Mouse (Mus musculus): ENCODE data around the gene Cald1. TPM values are rescaled to one million over a fixed set of nuclear protein-coding genes. Genes with fewer than 3 reads are reported as not detected.

Cald1 gene
- polyA plus RNA-seq, 1 experiment from 2014 or later, result 52.4 TPM

- Histone ChIP-seq H3K9me3 (ENCODE audit: control insufficient read depth, low read length) (no peaks in the 10 kb centered on the region), H3K4me3 (replicated peaks; ENCODE audit: low read length) (no peak overlapping the region), H3K9ac (no peak overlapping the region), H3K27ac (no peak overlapping the region), H3K27me3 (ENCODE audit: control insufficient read depth, insufficient read depth, low read length) (no peaks in the 10 kb centered on the region), H3K4me1 (replicated peaks; ENCODE audit: control insufficient read depth, insufficient read depth, low read length) (no peaks in the 10 kb centered on the region), H3K4me2 (replicated peaks) (no peak overlapping the region), H3K36me3 (replicated peaks; ENCODE audit: control insufficient read depth, insufficient read depth) (no peaks in the 10 kb centered on the region)
- DNase-seq (ENCODE audit: low spot score), result no peak
- no peak for ATAC-seq (ENCODE audit: low FRiP score)
- WGBS, result 68% methylated on average over 5 of the region's 5 CpGs
Observed at GRCm38 (mm10) chr6:34583365-34583764, 14.9 kb upstream of the Cald1 start.

- WGBS, result 81% methylated on average over 4 of the region's 4 CpGs
- no peaks in the 10 kb centered on the region for H3K4me1 ChIP-seq (replicated peaks; ENCODE audit: control insufficient read depth, insufficient read depth, low read length)
- no peak for ATAC-seq (ENCODE audit: low FRiP score)
Observed at GRCm38 (mm10) chr6:34588066-34588465, 10.2 kb upstream of the Cald1 start.

GRCm38 (mm10) chr6:34590716-34591115 is 7.6 kb upstream of the Cald1 start:
- DNase-seq (ENCODE audit: low spot score) (no peak), ATAC-seq (ENCODE audit: low FRiP score) (no peak)
- H3K4me2 ChIP-seq (replicated peaks), result no peak overlapping the region
- no peak overlapping the region for H3K9ac ChIP-seq
- H3K27me3 ChIP-seq (ENCODE audit: control insufficient read depth, insufficient read depth, low read length), result no peaks in the 10 kb centered on the region
- no peaks in the 10 kb centered on the region for H3K4me1 ChIP-seq (replicated peaks; ENCODE audit: control insufficient read depth, insufficient read depth, low read length)
- WGBS, result 91% methylated on average over 9 of the region's 9 CpGs
- H3K4me3 ChIP-seq (replicated peaks; ENCODE audit: low read length), result no peak overlapping the region
- H3K36me3 ChIP-seq (replicated peaks; ENCODE audit: control insufficient read depth, insufficient read depth), result no peaks in the 10 kb centered on the region
- no peaks in the 10 kb centered on the region for H3K9me3 ChIP-seq (ENCODE audit: control insufficient read depth, low read length)
- H3K27ac ChIP-seq, result no peak overlapping the region

More at GRCm38 (mm10) chr6:34588066-34588465, 10.2 kb upstream of the Cald1 start:
- H3K4me3 ChIP-seq (replicated peaks; ENCODE audit: low read length), result no peak overlapping the region
- no peak overlapping the region for H3K27ac ChIP-seq
- H3K36me3 ChIP-seq (replicated peaks; ENCODE audit: control insufficient read depth, insufficient read depth), result no peaks in the 10 kb centered on the region
- no peaks in the 10 kb centered on the region for H3K9me3 ChIP-seq (ENCODE audit: control insufficient read depth, low read length)
- DNase-seq (ENCODE audit: low spot score), result no peak
- H3K9ac ChIP-seq, result no peak overlapping the region
- no peak overlapping the region for H3K4me2 ChIP-seq (replicated peaks)
- no peaks in the 10 kb centered on the region for H3K27me3 ChIP-seq (ENCODE audit: control insufficient read depth, insufficient read depth, low read length)

- H3K4me1 ChIP-seq (replicated peaks; ENCODE audit: control insufficient read depth, insufficient read depth, low read length), result peaks cover 5% of the 10 kb centered on the region; the same call in 1 of the 2 replicates
- no peak overlapping the region for H3K4me2 ChIP-seq (replicated peaks)
- H3K9ac ChIP-seq, result no peak overlapping the region
- DNase-seq (ENCODE audit: low spot score), result no peak
- H3K27me3 ChIP-seq (ENCODE audit: control insufficient read depth, insufficient read depth, low read length), result no peaks in the 10 kb centered on the region
- WGBS, result 84% methylated on average over 1 of the region's 1 CpGs
- no peak for ATAC-seq (ENCODE audit: low FRiP score)
- no peak overlapping the region for H3K4me3 ChIP-seq (replicated peaks; ENCODE audit: low read length)
- no peak overlapping the region for H3K27ac ChIP-seq
- H3K36me3 ChIP-seq (replicated peaks; ENCODE audit: control insufficient read depth, insufficient read depth), result no peaks in the 10 kb centered on the region
- H3K9me3 ChIP-seq (ENCODE audit: control insufficient read depth, low read length), result no peaks in the 10 kb centered on the region
Observed at GRCm38 (mm10) chr6:34593353-34593752, 4.9 kb upstream of the Cald1 start.

GRCm38 (mm10) chr6:34597316-34597715 is 984 bp upstream of the Cald1 start:
- 68% methylated on average over 3 of the region's 3 CpGs for WGBS
- H3K9ac ChIP-seq, result no peak overlapping the region
- DNase-seq (ENCODE audit: low spot score), result no peak
- H3K4me2 ChIP-seq (replicated peaks), result no peak overlapping the region
- no peak overlapping the region for H3K27ac ChIP-seq
- no peaks in the 10 kb centered on the region for H3K27me3 ChIP-seq (ENCODE audit: control insufficient read depth, insufficient read depth, low read length)
- H3K4me3 ChIP-seq (replicated peaks; ENCODE audit: low read length), result no peak overlapping the region
- no peak for ATAC-seq (ENCODE audit: low FRiP score)
- no peaks in the 10 kb centered on the region for H3K36me3 ChIP-seq (replicated peaks; ENCODE audit: control insufficient read depth, insufficient read depth)
- H3K9me3 ChIP-seq (ENCODE audit: control insufficient read depth, low read length), result no peaks in the 10 kb centered on the region
- H3K4me1 ChIP-seq (replicated peaks; ENCODE audit: control insufficient read depth, insufficient read depth, low read length), result peaks cover 10% of the 10 kb centered on the region; the same call in 1 of the 2 replicates

- ATAC-seq (ENCODE audit: low FRiP score) (no peak), DNase-seq (ENCODE audit: low spot score) (no peak)
- H3K4me2 ChIP-seq (replicated peaks), result peak overlapping the region; percentile 46
- peak overlapping the region; percentile 42; the same call in 1 of the 2 replicates for H3K9ac ChIP-seq
- H3K27ac ChIP-seq, result no peak overlapping the region
- no peaks in the 10 kb centered on the region for H3K27me3 ChIP-seq (ENCODE audit: control insufficient read depth, insufficient read depth, low read length)
- H3K4me3 ChIP-seq (replicated peaks; ENCODE audit: low read length), result peak overlapping the region; percentile 24; the same call in 1 of the 2 replicates
- H3K4me1 ChIP-seq (replicated peaks; ENCODE audit: control insufficient read depth, insufficient read depth, low read length), result peaks cover 10% of the 10 kb centered on the region; the same call in 1 of the 2 replicates
- no peaks in the 10 kb centered on the region for H3K36me3 ChIP-seq (replicated peaks; ENCODE audit: control insufficient read depth, insufficient read depth)
- 70% methylated on average over 9 of the region's 9 CpGs for WGBS
- no peaks in the 10 kb centered on the region for H3K9me3 ChIP-seq (ENCODE audit: control insufficient read depth, low read length)
Observed at GRCm38 (mm10) chr6:34599171-34599570, 871 bp downstream of the Cald1 start.

- DNase-seq (ENCODE audit: low spot score) (no peak), ATAC-seq (ENCODE audit: low FRiP score) (no peak)
- Histone ChIP-seq H3K27me3 (ENCODE audit: control insufficient read depth, insufficient read depth, low read length) (no peaks in the 10 kb centered on the region), H3K9me3 (ENCODE audit: control insufficient read depth, low read length) (no peaks in the 10 kb centered on the region), H3K9ac (no peak overlapping the region), H3K27ac (no peak overlapping the region), H3K4me3 (replicated peaks; ENCODE audit: low read length) (peak overlapping the region; percentile 24; the same call in 1 of the 2 replicates), H3K4me1 (replicated peaks; ENCODE audit: control insufficient read depth, insufficient read depth, low read length) (peaks cover 10% of the 10 kb centered on the region; the same call in 1 of the 2 replicates), H3K36me3 (replicated peaks; ENCODE audit: control insufficient read depth, insufficient read depth) (no peaks in the 10 kb centered on the region), H3K4me2 (replicated peaks) (peak overlapping the region; percentile 46; the same call in 1 of the 2 replicates)
- WGBS, result 69% methylated on average over 10 of the region's 10 CpGs
Observed at GRCm38 (mm10) chr6:34599631-34600111, 1.4 kb downstream of the Cald1 start.

GRCm38 (mm10) chr6:34600850-34601249 is 2.5 kb downstream of the Cald1 start:
- Histone ChIP-seq H3K36me3 (replicated peaks; ENCODE audit: control insufficient read depth, insufficient read depth) (no peaks in the 10 kb centered on the region), H3K27ac (no peak overlapping the region), H3K9ac (no peak overlapping the region), H3K27me3 (ENCODE audit: control insufficient read depth, insufficient read depth, low read length) (no peaks in the 10 kb centered on the region), H3K4me2 (replicated peaks) (peak overlapping the region; percentile 46; the same call in 1 of the 2 replicates), H3K4me3 (replicated peaks; ENCODE audit: low read length) (no peak overlapping the region), H3K4me1 (replicated peaks; ENCODE audit: control insufficient read depth, insufficient read depth, low read length) (peaks cover 10% of the 10 kb centered on the region; the same call in 1 of the 2 replicates), H3K9me3 (ENCODE audit: control insufficient read depth, low read length) (no peaks in the 10 kb centered on the region)
- DNase-seq (ENCODE audit: low spot score) (no peak), ATAC-seq (ENCODE audit: low FRiP score) (no peak)
- WGBS, result 84% methylated on average over 4 of the region's 4 CpGs

GRCm38 (mm10) chr6:34602091-34602490 is 3.8 kb downstream of the Cald1 start:
- DNase-seq (ENCODE audit: low spot score) (no peak), ATAC-seq (ENCODE audit: low FRiP score) (no peak)
- no peak overlapping the region for H3K4me2 ChIP-seq (replicated peaks)
- 77% methylated on average over 2 of the region's 2 CpGs for WGBS
- peaks cover 10% of the 10 kb centered on the region; the same call in 1 of the 2 replicates for H3K4me1 ChIP-seq (replicated peaks; ENCODE audit: control insufficient read depth, insufficient read depth, low read length)
- no peak overlapping the region for H3K9ac ChIP-seq
- no peak overlapping the region for H3K27ac ChIP-seq
- H3K4me3 ChIP-seq (replicated peaks; ENCODE audit: low read length), result no peak overlapping the region
- no peaks in the 10 kb centered on the region for H3K9me3 ChIP-seq (ENCODE audit: control insufficient read depth, low read length)
- no peaks in the 10 kb centered on the region for H3K27me3 ChIP-seq (ENCODE audit: control insufficient read depth, insufficient read depth, low read length)
- H3K36me3 ChIP-seq (replicated peaks; ENCODE audit: control insufficient read depth, insufficient read depth), result no peaks in the 10 kb centered on the region

- no peaks in the 10 kb centered on the region for H3K4me1 ChIP-seq (replicated peaks; ENCODE audit: control insufficient read depth, insufficient read depth, low read length)
- DNase-seq (ENCODE audit: low spot score) (no peak), ATAC-seq (ENCODE audit: low FRiP score) (no peak)
- H3K27me3 ChIP-seq (ENCODE audit: control insufficient read depth, insufficient read depth, low read length), result no peaks in the 10 kb centered on the region
- H3K4me3 ChIP-seq (replicated peaks; ENCODE audit: low read length), result no peak overlapping the region
- H3K9ac ChIP-seq, result no peak overlapping the region
- H3K4me2 ChIP-seq (replicated peaks), result no peak overlapping the region
- whole genome bisulfite sequencing, result 77% methylated on average over 4 of the region's 4 CpGs
- no peak overlapping the region for H3K27ac ChIP-seq
- H3K9me3 ChIP-seq (ENCODE audit: control insufficient read depth, low read length), result no peaks in the 10 kb centered on the region
- H3K36me3 ChIP-seq (replicated peaks; ENCODE audit: control insufficient read depth, insufficient read depth), result no peaks in the 10 kb centered on the region
Observed at GRCm38 (mm10) chr6:34606407-34606806, 8.1 kb downstream of the Cald1 start.
